Mouse (Mus musculus) testis, adult 2 months (tissue): ENCODE measurements around the gene Slf2.
A peak's percentile ranks its signal among the peaks of the same experiment; 100 is the strongest.

Experiments used
- CTCF ChIP-seq: fragments of 200-500 bp; IDR thresholded peaks from 2 replicates; pipeline ENCODE4 v1.5.1; 2012; ENCODE audit warnings: low read depth, mild to moderate bottlenecking, inconsistent platforms, low read length, moderate library complexity; ENCODE audit not compliant: control insufficient read depth, insufficient read depth, insufficient replicate concordance
- POLR2A ChIP-seq: fragments of 200-500 bp; IDR thresholded peaks from 2 replicates; pipeline ENCODE4 v1.6.1; 2012; ENCODE audit warnings: low read depth, mild to moderate bottlenecking, inconsistent platforms, low read length, moderate library complexity; ENCODE audit not compliant: control insufficient read depth

DNA sequence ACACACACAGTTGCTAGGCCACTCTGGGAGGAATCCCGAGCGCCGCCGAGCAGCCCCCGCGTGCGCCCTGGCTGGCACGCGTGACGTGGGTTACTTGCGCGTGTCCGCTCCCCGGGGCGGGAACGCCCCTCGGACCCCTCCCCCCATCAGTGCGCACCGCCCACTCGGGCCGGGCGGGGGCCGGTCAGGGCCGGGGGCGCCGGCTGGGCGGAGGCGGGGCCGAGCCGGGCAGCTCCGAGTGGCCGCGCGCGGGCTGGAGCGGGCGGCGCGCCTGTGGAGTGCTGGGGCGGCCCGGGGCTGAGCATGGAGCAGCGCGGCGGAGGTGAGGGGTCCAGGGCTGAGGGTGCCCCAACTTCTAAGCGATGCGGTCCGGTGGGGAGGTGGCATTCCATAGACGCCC lies 87.0 kb downstream of the Slf2 start:
- TF ChIP-seq POLR2A (0 out of 2 replicates have a peak, but pooled peaks have one; percentile 30), CTCF (no peak)
